Mouse (Mus musculus) layer of hippocampus, postnatal 25 days (tissue): Measurements from ENCODE around the gene Rps18. TPM values are rescaled to one million over a fixed set of nuclear protein-coding genes. Genes with fewer than 3 reads are reported as not detected.
"Not testable (repeated sequence)": the region's sequence is repeated elsewhere in the genome, so short reads cannot be mapped to it uniquely, and the experiment has no call there.

Source experiments
- DNase-seq, 2 experiments: peaks; one replicate each; pipeline ENCODE4 v3.0.0; 2022; ENCODE audit warnings: mixed read lengths in 2 of 2, low spot score in 1 of 2; ENCODE audit errors: extremely low spot score in 1 of 2
- total RNA-seq, 2 experiments: library from RNA; stranded (reverse); gene quantifications; 2 replicates each; pipeline ENCODE4 v1.2.3; 2021

Rps18 gene
- 100 to 1,000 TPM; 311 to 351 TPM for total RNA-seq

- peak; percentile 91 for DNase-seq
These were observed at the start of gene Rps18, which contains the start of gene Vps52 for GRCm38 (mm10) chr17:33955555-33956214. Gene Rps18 (minus strand): TSS chr17:33956001. Gene Vps52 (plus strand): TSS chr17:33955812.

DNA sequence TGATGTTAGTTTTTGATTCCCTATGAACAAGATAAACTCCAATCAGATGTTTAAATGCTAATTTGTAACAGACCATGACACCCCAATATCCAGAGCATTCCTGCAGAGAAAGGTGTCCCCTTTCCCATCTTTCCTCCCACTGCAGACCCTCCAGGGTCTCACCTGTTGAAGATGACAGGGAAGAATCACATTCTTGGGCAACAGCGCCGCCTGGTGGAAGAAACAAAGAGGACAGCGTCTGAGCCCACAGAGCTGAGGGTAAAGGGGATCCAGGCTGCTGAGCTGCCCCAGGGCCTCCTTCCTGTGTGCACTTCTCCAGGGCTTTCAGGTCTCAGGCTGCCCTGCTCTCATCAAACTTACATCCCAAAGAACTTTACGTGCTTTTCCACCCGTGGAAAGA, 47.6 kb upstream of the Rps18 start:
- DNase-seq: peak in 1 of 2 experiments; percentile 63

- DNase-seq: not testable (repeated sequence)
These were observed 45.0 kb upstream of the Rps18 start for GRCm38 (mm10) chr17:34000796-34001195.

- peak in 1 of 2 experiments; percentile 53 for DNase-seq
These were observed 44.3 kb upstream of the Rps18 start, which contains the start of gene H2-K1 for GRCm38 (mm10) chr17:34000150-34000537. Gene H2-K1 (minus strand): TSS chr17:34000347.

DNA sequence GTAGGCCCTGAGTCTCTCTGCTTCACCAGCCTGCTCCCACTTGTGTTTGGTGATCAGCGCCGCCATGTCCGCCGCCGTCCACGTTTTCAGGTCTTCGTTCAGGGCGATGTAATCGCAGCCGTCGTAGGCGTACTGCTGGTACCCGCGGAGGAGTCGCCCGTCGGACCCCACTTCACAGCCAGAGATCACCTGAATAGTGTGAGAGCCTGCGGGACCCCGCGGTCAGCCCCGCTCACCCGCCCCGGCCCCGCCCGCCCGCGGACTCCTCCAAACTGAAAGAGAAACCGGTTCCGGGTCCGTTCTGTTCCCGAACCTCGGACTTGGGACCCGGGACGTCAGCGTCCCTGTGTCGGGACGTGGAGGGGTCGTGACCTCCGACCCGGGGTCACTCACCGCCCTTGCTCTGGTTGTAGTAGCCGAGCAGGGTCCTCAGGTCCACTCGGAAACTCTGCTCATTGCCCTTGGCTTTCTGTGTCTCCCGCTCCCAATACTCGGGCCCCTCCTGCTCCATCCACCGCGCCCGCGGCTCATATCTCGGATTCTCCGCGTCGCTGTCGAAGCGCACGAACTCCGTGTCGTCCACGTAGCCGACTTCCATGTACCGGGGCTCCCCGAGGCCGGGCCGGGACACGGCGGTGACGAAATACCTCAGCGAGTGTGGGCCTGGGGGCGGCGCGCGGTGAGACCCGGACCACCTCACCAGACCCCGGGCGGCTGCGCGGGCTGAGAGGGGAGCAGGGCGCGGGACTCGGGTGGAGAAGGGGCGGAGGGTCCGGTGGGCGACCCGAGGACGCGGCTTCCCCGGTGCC, 43.7 kb upstream of the Rps18 start:
- DNase-seq: no peak

- DNase-seq: not testable (repeated sequence)
These were observed 42.9 kb upstream of the Rps18 start for GRCm38 (mm10) chr17:33998697-33999096.

DNA sequence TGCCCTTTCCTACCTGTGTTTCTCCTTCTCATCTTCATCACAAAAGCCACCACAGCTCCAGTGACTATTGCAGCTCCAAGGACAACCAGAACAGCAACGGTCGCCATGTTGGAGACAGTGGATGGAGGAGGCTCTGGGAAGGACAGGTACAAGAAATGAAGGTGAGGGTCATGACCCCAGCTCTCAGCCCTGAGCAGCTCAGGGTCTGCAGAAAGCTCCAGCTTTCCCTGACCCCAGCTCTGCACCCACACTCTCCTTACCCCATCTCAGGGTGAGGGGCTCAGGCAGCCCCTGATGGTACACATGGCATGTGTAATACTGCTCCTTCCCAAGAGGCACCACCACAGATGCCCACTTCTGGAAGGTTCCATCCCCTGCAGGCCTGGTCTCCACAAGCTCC, 41.2 kb upstream of the Rps18 start:
- not testable (repeated sequence) for DNase-seq

DNA sequence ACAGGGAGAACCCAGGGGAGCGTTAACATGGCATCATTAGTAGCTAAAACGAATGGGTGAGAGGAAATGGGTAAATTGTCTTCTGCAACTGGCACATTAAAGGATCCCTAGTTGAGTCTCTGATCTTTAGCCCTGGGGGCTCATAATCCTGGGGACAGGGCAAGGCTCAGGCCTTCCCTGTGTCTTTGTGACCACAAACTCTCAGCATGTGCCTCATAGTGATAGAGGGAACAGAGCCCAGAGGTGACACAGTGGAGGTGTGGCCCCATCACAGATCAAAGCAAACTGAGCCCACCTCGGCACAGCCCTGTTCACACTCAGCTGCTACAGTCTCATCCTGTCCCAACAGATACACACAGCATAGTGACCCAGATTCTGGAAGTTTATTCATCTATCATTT, 39.9 kb upstream of the Rps18 start:
- DNase-seq: no peak

DNA sequence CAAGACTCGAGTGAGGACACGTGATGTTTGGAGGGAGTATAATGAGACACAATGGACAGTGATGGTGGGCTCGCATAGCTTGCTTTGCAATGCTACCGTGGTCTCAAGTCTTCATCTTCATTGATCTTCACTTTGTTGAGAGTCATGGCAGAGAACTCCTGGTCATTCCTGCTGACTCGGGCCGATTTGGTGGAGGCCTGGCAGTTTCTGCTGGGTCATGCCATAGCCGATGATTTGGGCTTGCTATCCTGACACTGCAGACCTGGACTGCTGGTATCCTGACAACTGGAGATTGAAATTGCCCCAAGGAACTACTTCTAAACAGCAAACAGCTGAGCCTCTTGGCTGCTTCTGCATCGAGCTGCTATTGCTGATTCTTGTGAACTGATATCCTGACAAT, 39.2 kb upstream of the Rps18 start:
- DNase-seq: no peak

- DNase-seq: peak in 1 of 2 experiments; percentile 67
These were observed 36.2 kb upstream of the Rps18 start for GRCm38 (mm10) chr17:33991788-33992664.

- DNase-seq: peak in 1 of 2 experiments; percentile 74
These were observed 26.3 kb upstream of the Rps18 start for GRCm38 (mm10) chr17:33982136-33982535.

DNA sequence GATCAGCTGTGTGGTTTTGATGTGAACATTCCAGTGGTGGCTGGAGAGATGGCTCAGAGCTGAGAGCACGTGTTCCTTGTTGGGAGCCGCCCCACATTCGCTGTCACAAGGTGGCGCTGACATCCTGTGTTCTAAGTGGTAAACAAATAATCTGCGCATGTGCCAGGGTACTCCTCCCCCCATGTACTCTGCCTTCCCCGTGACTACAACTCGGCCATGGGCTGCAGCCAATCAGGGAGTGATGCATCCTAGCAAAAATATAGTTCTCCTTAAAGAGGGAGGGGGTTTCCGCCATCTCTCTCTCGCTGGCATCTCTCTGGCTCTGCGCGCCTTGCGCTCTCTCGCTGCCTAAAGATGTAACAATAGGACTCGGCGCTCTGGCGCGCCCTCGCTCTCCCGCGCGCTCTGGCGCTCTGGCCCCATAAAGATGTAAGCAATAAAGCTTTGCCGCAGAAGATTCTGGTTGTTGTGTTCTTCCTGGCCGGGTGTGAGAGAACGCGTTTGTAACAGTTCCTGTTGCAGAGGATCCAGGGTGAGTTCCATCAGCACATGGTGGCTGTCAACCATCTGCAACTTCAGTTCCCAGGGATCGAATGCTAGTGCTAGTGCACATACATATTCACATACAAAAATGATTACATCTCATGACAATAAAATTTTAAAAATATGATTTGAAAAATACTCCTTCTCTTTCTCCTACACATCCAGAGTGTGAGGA, 25.6 kb upstream of the Rps18 start:
- DNase-seq: peak; percentile 36 to 74

DNA sequence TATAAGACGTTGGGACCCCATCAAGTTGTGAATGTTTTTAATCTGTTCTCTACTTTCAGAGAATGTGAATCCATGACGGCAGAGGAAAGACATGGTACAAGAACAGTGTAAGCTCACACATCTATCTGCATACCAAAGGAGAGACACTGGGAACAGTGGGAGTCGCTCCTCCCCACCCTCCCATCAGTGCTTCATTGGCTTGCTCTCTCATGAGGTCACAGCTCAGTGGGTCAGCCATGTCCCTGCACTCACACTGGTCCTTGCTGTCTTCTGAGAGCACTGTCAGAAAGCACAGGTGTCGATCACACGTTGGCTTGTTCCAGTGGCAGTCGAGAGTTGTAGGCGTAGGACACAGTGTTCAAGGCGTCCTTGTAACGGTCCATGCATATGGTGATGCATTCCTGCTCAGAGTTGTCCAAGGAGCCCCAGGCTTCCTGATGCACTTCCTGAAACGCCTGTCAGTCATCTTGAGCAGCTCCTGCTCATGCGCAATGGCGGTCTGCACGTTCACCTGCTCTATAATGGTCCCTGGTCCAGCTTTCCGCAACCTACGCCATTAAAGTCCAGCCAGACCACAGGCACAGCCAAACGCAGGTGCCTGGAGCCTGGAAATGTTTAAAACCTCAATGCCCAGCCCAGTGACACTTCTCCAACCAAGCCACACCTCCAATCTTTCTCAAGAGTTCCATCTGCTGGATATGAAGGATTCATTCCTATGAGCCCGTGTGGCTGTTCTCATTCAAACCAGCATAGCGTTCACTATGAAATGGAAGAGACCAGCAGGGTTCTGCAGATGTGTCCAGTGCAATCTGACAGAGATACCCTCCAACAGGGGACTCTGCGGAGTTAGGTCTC, 24.6 kb upstream of the Rps18 start:
- no peak for DNase-seq

DNA sequence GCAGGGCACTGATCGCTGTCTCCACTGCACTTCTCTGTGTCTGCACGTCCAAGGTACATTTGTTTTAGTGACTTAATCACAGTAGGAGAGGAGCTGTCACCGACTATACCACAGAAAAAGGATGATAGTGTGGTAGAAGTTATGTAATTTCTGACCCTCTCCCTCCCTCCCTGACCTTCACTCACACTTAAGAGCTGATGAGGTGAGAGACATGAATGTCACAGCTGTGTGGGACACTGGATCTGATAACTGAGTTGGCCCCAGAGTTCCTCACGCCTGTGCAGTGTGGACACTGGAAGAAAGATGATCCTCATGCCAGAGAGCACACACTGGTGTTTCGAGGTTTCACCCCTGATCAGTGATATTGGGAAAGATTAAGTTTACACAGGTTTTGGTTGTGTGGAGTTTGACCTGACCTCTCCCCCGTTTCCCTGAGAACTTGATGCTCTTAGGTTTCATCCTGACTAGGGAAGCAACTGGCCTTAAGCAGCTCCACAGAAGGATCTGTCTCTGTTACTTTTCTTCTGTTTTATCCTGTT, 23.8 kb upstream of the Rps18 start:
- no peak for DNase-seq

DNA sequence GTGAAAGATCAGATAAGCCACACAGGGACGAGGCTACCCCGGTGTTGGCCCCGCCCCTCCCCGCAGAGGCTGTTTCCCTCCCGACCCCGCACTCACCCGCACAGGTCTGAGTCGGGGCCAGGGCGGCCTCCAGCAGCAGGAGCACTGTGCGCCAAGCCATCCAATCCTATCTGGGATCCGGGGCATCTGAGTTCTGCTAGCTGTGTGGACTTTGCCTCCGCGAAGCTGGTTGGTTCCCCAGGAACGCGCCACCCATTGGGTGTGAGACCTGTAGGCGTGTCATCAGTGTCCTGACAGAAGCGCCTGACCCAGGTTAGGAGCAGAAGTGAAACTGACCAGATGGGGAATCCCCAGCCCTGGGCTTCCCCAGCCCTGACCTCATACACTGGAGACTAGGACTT, 22.8 kb upstream of the Rps18 start:
- DNase-seq: no peak

- DNase-seq: no peak
These were observed 22.2 kb upstream of the Rps18 start for GRCm38 (mm10) chr17:33977861-33978557.

DNA sequence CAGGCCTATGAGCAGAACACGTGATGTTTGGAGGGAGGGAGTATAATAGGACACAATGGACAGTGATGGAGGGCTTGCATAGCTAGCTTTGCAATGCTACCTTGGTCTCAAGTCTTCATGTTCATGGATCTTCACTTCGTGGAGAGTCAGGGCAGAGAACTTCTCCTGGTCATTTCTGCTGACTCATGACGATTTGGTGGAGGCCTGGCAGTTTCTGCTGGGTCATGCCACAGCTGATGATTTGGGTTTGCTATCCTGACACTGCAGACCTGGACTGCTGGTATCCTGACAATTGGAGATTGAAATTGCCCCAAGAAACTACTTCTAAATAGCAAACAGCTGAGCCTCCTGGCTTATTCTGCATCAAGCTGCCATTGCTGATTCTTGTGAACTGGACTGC, 17.8 kb upstream of the Rps18 start:
- DNase-seq: no peak

- no peak for DNase-seq
These were observed 16.9 kb upstream of the Rps18 start for GRCm38 (mm10) chr17:33972691-33973090.
